ENCODE assay signal across 29 mouse cellular contexts in genomic region chr12:116861360-116862017, GRCm38 (mm10).
A peak's percentile ranks its signal among the peaks of the same experiment; 100 is the strongest.
DNase-seq lines count a peak whose midpoint lies in the region; ATAC-seq lines count a peak whose summit lies in the region.
"Had no signal": no experiment of that assay in that cellular context is flagged by ENCODE, and none has a peak within 500 bp of the region (broad histone marks: within the 10 kb centered on the region; RNA-seq: fewer than 3 reads in every experiment).

No protein-coding gene starts in this region.

- DNase-seq in heart, adult 11 months: peak; percentile 13
- no peak for DNase-seq in heart, postnatal 14 days
- DNase-seq in kidney, adult 9 months: peak; percentile 86
- DNase-seq in kidney, postnatal 10 days: peak; percentile 6
- DNase-seq in left cerebral cortex, postnatal 36 days (ENCODE audit: low spot score in 2 of 2): no peak
- DNase-seq in spleen, postnatal 14 days (ENCODE audit: low spot score in 2 of 2): no peak
- DNase-seq: adrenal gland, postnatal 14 days; cerebellum, adult 11 months; cerebellum, adult 9-11 months; gastrocnemius, adult 2 months; gastrocnemius, postnatal 36 days; heart, postnatal 10 days; lung, postnatal 36 days; thymus, postnatal 14 days had no signal

- H3K27me3 ChIP-seq in intestine, embryonic 16.5 days (replicated peaks; ENCODE audit: control insufficient read depth, insufficient read depth, low read length): no peaks in the 10 kb centered on the region
- H3K27me3 ChIP-seq: heart, embryonic 13.5 days; hindbrain, embryonic 15.5 days; limb, embryonic 13.5 days; lung, embryonic 15.5 days; midbrain, embryonic 12.5 days; neural tube, embryonic 12.5 days; Patski; stomach, embryonic 15.5 days had no signal

- intact Hi-C loops in heart, postnatal 14 days (cut with DNase I): no loop called here
- intact Hi-C loops in left cerebral cortex, postnatal 36 days (cut with DNase I): no loop called here

- no peak overlapping the region for H3K4me3 ChIP-seq in intestine, embryonic 16.5 days (ENCODE audit: low read length)
- H3K4me3 ChIP-seq: erythroblast, embryonic 14.5 days; gastrocnemius, adult 2 months; heart, embryonic 13.5 days; hindbrain, embryonic 10.5 days; hindbrain, embryonic 15.5 days; limb, embryonic 13.5 days; lung, embryonic 15.5 days; midbrain, embryonic 12.5 days; myocyte; neural tube, embryonic 12.5 days; stomach, embryonic 15.5 days had no signal

- H3K9me3 ChIP-seq in intestine, embryonic 16.5 days (ENCODE audit: control insufficient read depth, low read length): no peaks in the 10 kb centered on the region
- H3K9me3 ChIP-seq: heart, embryonic 13.5 days; hindbrain, embryonic 10.5 days; hindbrain, embryonic 15.5 days; limb, embryonic 13.5 days; lung, embryonic 15.5 days; midbrain, embryonic 12.5 days; neural tube, embryonic 12.5 days; stomach, embryonic 15.5 days had no signal

- H3K4me2 ChIP-seq in intestine, embryonic 16.5 days (ENCODE audit: low read depth, low read length): no peak overlapping the region
- H3K4me2 ChIP-seq: heart, embryonic 13.5 days; hindbrain, embryonic 15.5 days; limb, embryonic 13.5 days; liver, embryonic 11.5 days; lung, embryonic 15.5 days; midbrain, embryonic 12.5 days; neural tube, embryonic 12.5 days; stomach, embryonic 15.5 days had no signal

- ATAC-seq in intestine, embryonic 16.5 days: no peak
- ATAC-seq: forebrain, embryonic 16.5 days; inflammation-experienced regulatory T-cells, adult 6 months; Patski had no signal

- 78% methylated on average over 4 of the region's 4 CpGs for WGBS in intestine, embryonic 16.5 days

- no peaks in the 10 kb centered on the region for H3K4me1 ChIP-seq in intestine, embryonic 16.5 days (ENCODE audit: control insufficient read depth, insufficient read depth, low read length)
- H3K4me1 ChIP-seq: heart, embryonic 13.5 days; hindbrain, embryonic 15.5 days; limb, embryonic 13.5 days; lung, embryonic 15.5 days; midbrain, embryonic 12.5 days; neural tube, embryonic 12.5 days; stomach, embryonic 15.5 days had no signal

- H3K27ac ChIP-seq in intestine, embryonic 16.5 days (ENCODE audit: low read length): no peak overlapping the region
- H3K27ac ChIP-seq: gastrocnemius, adult 2 months; heart, embryonic 13.5 days; hindbrain, embryonic 10.5 days; hindbrain, embryonic 15.5 days; limb, embryonic 13.5 days; lung, embryonic 15.5 days; midbrain, embryonic 12.5 days; neural tube, embryonic 12.5 days; stomach, embryonic 15.5 days had no signal

- H3K9ac ChIP-seq in intestine, embryonic 16.5 days (ENCODE audit: low read depth, low read length): no peak overlapping the region
- H3K9ac ChIP-seq: heart, embryonic 13.5 days; hindbrain, embryonic 15.5 days; limb, embryonic 13.5 days; lung, embryonic 15.5 days; midbrain, embryonic 12.5 days; neural tube, embryonic 12.5 days; stomach, embryonic 15.5 days had no signal

- H3K36me3 ChIP-seq in intestine, embryonic 16.5 days (ENCODE audit: control insufficient read depth, insufficient read depth, low read length): no peaks in the 10 kb centered on the region
- H3K36me3 ChIP-seq: heart, embryonic 13.5 days; hindbrain, embryonic 10.5 days; hindbrain, embryonic 15.5 days; limb, embryonic 13.5 days; lung, embryonic 15.5 days; midbrain, embryonic 12.5 days; neural tube, embryonic 12.5 days; stomach, embryonic 15.5 days had no signal

Comparison
In these comparisons a context has a peak if more than half of its experiments do, and no peak if none do; other contexts are left out.
1. DNase-seq: peak in heart, adult 11 months (single experiment), kidney, adult 9 months (single experiment) and kidney, postnatal 10 days (single experiment); none in heart, postnatal 14 days (0 of 2), left cerebral cortex, postnatal 36 days (0 of 2) and spleen, postnatal 14 days (0 of 2).